Mouse (Mus musculus): ENCODE measurements around the gene Gramd4.

- TF ChIP-seq CTCF (conservative IDR thresholded peaks at IDR 0.05; ENCODE audit: insufficient read depth, insufficient read length, low read depth, low read length) (no peak), POLR2A (IDR thresholded peaks at IDR 0.05; ENCODE audit: low read depth, low read length) (no peak)
These were observed 22.4 kb downstream of the Gramd4 start for GRCm38 (mm10) chr15:86079876-86080275.
